Mouse (Mus musculus) kidney, postnatal 14 days (tissue): ENCODE results near the gene Gna11.

Source experiments
- DNase-seq: peaks from one replicate; pipeline ENCODE4 v3.0.0; 2022; ENCODE audit warnings: mixed read lengths

Gna11 gene

GRCm38 (mm10) chr10:81483983-81484382, 61.0 kb downstream of the Gna11 start:
- peak; percentile 44 for DNase-seq

GRCm38 (mm10) chr10:81482533-81482889, 62.5 kb downstream of the Gna11 start, which contains the start of gene Celf5:
Celf5 (minus strand) TSS chr10:81482709.
- DNase-seq, result peak; percentile 62

DNA sequence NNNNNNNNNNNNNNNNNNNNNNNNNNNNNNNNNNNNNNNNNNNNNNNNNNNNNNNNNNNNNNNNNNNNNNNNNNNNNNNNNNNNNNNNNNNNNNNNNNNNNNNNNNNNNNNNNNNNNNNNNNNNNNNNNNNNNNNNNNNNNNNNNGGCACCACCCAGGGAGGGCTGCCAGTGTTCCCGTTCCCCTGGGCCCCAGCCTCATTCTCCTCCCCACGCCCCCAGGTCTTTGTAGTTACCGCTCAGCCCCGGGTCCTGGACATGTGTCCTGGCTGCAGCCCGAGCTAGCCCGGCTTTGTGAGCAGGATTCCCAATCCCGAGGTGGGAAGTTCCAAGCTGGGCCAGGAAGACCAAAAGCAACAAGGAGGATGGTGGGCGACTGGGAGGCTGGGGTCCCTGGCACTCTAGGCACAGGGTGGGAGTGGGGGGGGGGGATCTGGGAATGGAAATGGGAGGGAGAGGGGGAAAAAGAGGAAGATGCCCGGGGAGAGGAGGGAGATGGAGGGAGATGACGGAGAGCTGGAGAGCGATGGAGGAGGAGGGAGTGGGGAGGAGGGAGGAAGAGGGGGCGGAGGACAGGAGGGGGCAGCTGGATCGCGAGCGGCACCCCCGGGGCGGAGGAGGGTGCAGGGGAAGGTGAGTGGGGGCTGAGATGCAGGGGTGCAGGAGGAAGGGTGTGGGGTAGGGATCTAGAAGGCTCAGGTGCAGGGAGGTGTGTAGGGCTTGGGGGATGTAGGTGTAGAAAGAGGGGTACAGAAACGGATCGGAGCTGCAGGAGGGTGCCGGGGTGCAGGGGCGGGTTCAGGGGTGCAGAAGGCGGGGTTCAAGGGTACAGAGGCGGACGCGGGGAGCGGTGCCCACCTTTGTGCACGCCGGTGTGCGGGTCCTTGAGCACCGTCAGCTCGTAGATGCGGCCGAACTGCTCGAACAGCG, 63.1 kb downstream of the Gna11 start:
- no peak for DNase-seq
